Mouse (Mus musculus) embryonic fibroblast, embryonic 13.5 days (primary cell): ENCODE data around the gene St3gal5. TPM values are rescaled to one million over a fixed set of nuclear protein-coding genes. Genes with fewer than 3 reads are reported as not detected.

Experiments used
- H3K27ac ChIP-seq: 2 replicates; pipeline ENCODE4 v1.5.1; 2012; ENCODE audit warnings: low read length, control low read depth, inconsistent platforms; ENCODE audit not compliant: insufficient read depth
- H3K4me1 ChIP-seq: 2 replicates; pipeline ENCODE4 v1.6.1; 2011; ENCODE audit warnings: low read length; ENCODE audit not compliant: control insufficient read depth, insufficient read depth
- H3K4me3 ChIP-seq: 2 replicates; pipeline ENCODE4 v1.5.1; 2011; ENCODE audit warnings: mild to moderate bottlenecking, control low read depth, low read length; ENCODE audit not compliant: insufficient read depth
- CTCF ChIP-seq: IDR thresholded peaks from 2 replicates; pipeline ENCODE4 v1.5.1; 2011; ENCODE audit warnings: mild to moderate bottlenecking, control low read depth, low read length, moderate library complexity, borderline replicate concordance; ENCODE audit not compliant: insufficient read depth
- POLR2A ChIP-seq: IDR thresholded peaks from 2 replicates; pipeline ENCODE4 v1.6.1; 2011; ENCODE audit warnings: low read depth, mild to moderate bottlenecking, control low read depth, low read length, moderate library complexity
- polyA plus RNA-seq: library from polyadenylated mRNA; stranded (reverse); fragments of >200 nt; gene quantifications from 2 replicates; pipeline ENCODE4 v1.2.4, GENCODE M21; 2011; ENCODE audit warnings: low read depth; ENCODE audit not compliant: missing spikeins, insufficient read length

Gene St3gal5
- polyA plus RNA-seq, 1 experiment, result 32.3 TPM

- TF ChIP-seq POLR2A, result no peak
- no peak for TF ChIP-seq CTCF
- Histone ChIP-seq H3K4me1 (peaks cover 9% of the 10 kb centered on the region), H3K4me3 (no peak overlapping the region), H3K27ac (no peak overlapping the region)
These were observed 11.8 kb downstream of the St3gal5 start for GRCm38 (mm10) chr6:72108941-72109892.

GRCm38 (mm10) chr6:72110577-72110976 lies 13.2 kb downstream of the St3gal5 start:
- peaks cover 9% of the 10 kb centered on the region for H3K4me1 ChIP-seq
- H3K27ac ChIP-seq, result no peak overlapping the region
- no peak for TF ChIP-seq CTCF
- no peak for TF ChIP-seq POLR2A
- H3K4me3 ChIP-seq, result no peak overlapping the region

DNA sequence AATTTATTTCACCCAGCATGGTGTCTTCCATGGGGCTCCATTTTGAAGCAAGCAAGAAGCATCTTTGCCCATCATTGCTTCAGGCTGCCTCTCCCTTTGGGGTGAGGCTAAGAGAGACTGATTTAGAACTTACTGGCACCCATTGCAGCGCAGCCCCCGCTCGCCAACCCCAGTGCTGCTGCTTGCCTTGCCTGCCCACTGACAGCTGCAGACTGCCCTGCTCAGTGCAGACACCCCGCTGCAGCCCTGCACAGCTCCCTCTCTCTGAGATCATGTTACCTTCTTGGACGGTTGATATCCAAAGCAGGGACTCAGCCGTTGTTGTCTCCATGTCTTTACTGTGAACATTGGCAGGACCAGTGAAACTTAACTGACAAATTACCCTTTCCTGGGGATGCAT lies 15.2 kb downstream of the St3gal5 start:
- Histone ChIP-seq H3K4me3 (no peak overlapping the region), H3K27ac (no peak overlapping the region), H3K4me1 (peaks cover 9% of the 10 kb centered on the region)
- TF ChIP-seq POLR2A (no peak), CTCF (no peak)

- no peak for TF ChIP-seq CTCF
- no peak for TF ChIP-seq POLR2A
- Histone ChIP-seq H3K27ac (no peak overlapping the region), H3K4me3 (no peak overlapping the region), H3K4me1 (peaks cover 9% of the 10 kb centered on the region)
These were observed 15.8 kb downstream of the St3gal5 start for GRCm38 (mm10) chr6:72113093-72113702.

GRCm38 (mm10) chr6:72114902-72115301 lies 17.5 kb downstream of the St3gal5 start:
- H3K4me1 ChIP-seq, result no peaks in the 10 kb centered on the region
- H3K4me3 ChIP-seq, result no peak overlapping the region
- H3K27ac ChIP-seq, result no peak overlapping the region
- TF ChIP-seq POLR2A (no peak), CTCF (no peak)

DNA sequence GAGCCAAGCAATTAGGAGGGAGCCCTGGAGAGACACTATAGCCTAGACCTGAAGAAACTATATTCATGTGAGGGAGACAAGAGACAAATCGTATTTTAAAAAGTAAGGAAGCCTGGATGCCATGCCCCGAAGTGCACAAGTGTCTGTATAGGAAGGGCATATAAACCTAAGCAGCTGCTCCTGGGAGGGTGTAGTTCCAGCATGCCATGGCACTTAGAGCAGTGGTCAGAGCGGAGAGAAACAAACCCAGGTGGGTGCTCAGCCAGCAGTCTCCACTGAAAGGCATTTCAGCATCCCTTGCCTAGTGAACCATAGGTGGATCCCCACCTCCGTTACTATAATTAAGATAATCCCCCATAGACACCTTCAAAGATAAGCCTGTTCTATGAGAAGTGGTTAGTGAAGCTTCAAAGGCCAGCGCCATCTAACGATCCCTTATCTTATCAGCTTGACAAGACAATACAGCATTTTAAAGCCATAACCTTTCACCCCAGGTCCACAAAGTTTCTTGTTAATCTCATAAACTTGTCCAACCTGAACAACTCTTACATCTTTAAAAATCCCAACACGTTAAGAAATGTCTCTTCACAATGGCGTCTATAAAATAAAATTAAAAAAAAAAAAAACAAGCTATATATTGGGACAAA lies 20.1 kb downstream of the St3gal5 start:
- H3K4me1 ChIP-seq, result no peaks in the 10 kb centered on the region
- no peak for TF ChIP-seq CTCF
- TF ChIP-seq POLR2A, result no peak
- H3K27ac ChIP-seq, result no peak overlapping the region
- no peak overlapping the region for H3K4me3 ChIP-seq

DNA sequence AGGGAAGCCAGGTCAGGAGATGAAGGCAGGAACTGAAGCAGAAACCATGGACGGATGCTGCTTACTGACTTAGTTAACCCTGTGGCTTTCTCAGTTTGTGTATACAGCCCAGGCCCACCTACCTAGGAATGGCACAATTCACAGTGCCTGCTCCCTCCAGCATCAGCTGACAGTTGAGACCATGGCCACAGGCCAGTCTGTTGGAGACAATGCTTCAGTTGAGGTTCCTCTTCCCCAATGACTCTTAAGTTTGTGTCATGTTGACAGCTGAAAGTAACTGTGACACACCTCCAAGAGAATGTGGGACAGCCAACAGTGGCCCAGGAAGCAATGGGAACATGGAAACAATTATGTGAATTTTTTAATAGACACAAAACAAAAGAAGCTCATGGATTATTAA lies 22.5 kb downstream of the St3gal5 start:
- TF ChIP-seq CTCF (no peak), POLR2A (no peak)
- no peak overlapping the region for H3K4me3 ChIP-seq
- H3K27ac ChIP-seq, result no peak overlapping the region
- no peaks in the 10 kb centered on the region for H3K4me1 ChIP-seq

DNA sequence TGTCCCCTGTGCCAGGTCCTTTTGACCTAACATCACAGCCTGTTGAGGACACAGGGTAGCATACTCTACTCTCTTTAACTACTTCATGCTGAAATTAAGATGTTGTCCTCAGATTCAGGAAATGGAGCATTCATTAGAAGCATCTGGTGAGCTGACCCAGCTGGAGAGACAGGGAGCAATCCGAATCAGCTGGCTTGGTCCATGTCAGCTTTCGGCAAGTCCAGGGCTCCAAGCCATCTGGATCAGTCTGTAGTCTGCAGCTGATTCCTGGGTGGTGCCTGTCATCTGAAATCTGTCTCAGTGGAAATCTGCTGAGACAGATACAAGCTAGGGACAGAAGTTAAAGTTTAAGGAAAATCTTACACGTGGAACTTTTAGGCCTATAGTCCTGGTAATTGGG lies 23.9 kb downstream of the St3gal5 start:
- TF ChIP-seq CTCF (no peak), POLR2A (no peak)
- no peak overlapping the region for H3K4me3 ChIP-seq
- no peaks in the 10 kb centered on the region for H3K4me1 ChIP-seq
- no peak overlapping the region for H3K27ac ChIP-seq

GRCm38 (mm10) chr6:72122515-72122914 lies 25.1 kb downstream of the St3gal5 start:
- TF ChIP-seq POLR2A, result no peak
- no peak for TF ChIP-seq CTCF
- Histone ChIP-seq H3K4me3 (no peak overlapping the region), H3K4me1 (no peaks in the 10 kb centered on the region), H3K27ac (no peak overlapping the region)
